Mouse (Mus musculus) CH12F3 (cell line): ENCODE measurements around the gene Mertk.

Experiments
- in situ Hi-C: fragments of 300-500 bp; cut with MboI; formaldehyde crosslinking; loops from 2 replicates; pipeline ENCODE4 v1.14.3; 2020; ENCODE audit warnings: low sequenced_read_pairs

The Mertk gene

GRCm38 (mm10) chr2:128816916-128817315, 118.2 kb downstream of the Mertk start:
- in situ Hi-C loops, result loop anchor here (10.0 kb wide), 1 partner anchor 122 kb away; the partner anchor contains the start of gene Mertk

- in situ Hi-C loops, result loop anchor here (10.0 kb wide), 1 partner anchor 123 kb away; the partner anchor contains the start of gene Mertk
Observed at GRCm38 (mm10) chr2:128817387-128817785, 118.6 kb downstream of the Mertk start.

- in situ Hi-C loops, result loop anchor here (10.0 kb wide), 1 partner anchor 123 kb away; the partner anchor contains the start of gene Mertk
Observed at GRCm38 (mm10) chr2:128817786-128818681, 119.3 kb downstream of the Mertk start, which contains the start of gene Tmem87b. TSS of gene Tmem87b (plus strand) at chr2:128818118.

GRCm38 (mm10) chr2:128818956-128819643, 120.3 kb downstream of the Mertk start:
- in situ Hi-C loops, result loop anchor here (10.0 kb wide), 1 partner anchor 124 kb away; the partner anchor contains the start of gene Mertk

- in situ Hi-C loops, result no loop called here
Observed at GRCm38 (mm10) chr2:128820631-128821030, 121.9 kb downstream of the Mertk start.

- in situ Hi-C loops, result no loop called here
Observed at GRCm38 (mm10) chr2:128823893-128824292, 125.1 kb downstream of the Mertk start.

- in situ Hi-C loops, result no loop called here
Observed at GRCm38 (mm10) chr2:128827787-128828186, 129.0 kb downstream of the Mertk start.

GRCm38 (mm10) chr2:128832611-128833010, 133.9 kb downstream of the Mertk start:
- in situ Hi-C loops, result no loop called here

GRCm38 (mm10) chr2:128833035-128833434, 134.3 kb downstream of the Mertk start:
- in situ Hi-C loops, result no loop called here

- in situ Hi-C loops, result no loop called here
Observed at GRCm38 (mm10) chr2:128833435-128833834, 134.7 kb downstream of the Mertk start.

- in situ Hi-C loops, result no loop called here
Observed at GRCm38 (mm10) chr2:128837531-128837930, 138.8 kb downstream of the Mertk start.

- in situ Hi-C loops, result no loop called here
Observed at GRCm38 (mm10) chr2:128838611-128839010, 139.9 kb downstream of the Mertk start.

- in situ Hi-C loops, result no loop called here
Observed at GRCm38 (mm10) chr2:128839501-128839900, 140.7 kb downstream of the Mertk start.

- in situ Hi-C loops, result no loop called here
Observed at GRCm38 (mm10) chr2:128842437-128842836, 143.7 kb downstream of the Mertk start.

GRCm38 (mm10) chr2:128850036-128850435, 151.3 kb downstream of the Mertk start:
- in situ Hi-C loops, result no loop called here
